Mouse (Mus musculus) urinary bladder, adult 18-20 months (tissue): Measurements from ENCODE around the gene Grm7.

Source experiments
- DNase-seq, 2 experiments: peaks; one replicate each; pipeline ENCODE4 v3.0.0; 2022; ENCODE audit warnings: low spot score in 2 of 2, mixed read lengths in 2 of 2

Gene Grm7

GRCm38 (mm10) chr6:110982013-110982412 is 336.6 kb downstream of the Grm7 start:
- DNase-seq: no peak

- no peak for DNase-seq
Measured at GRCm38 (mm10) chr6:111039099-111039498, 393.7 kb downstream of the Grm7 start.

- no peak for DNase-seq
Measured at GRCm38 (mm10) chr6:111045896-111046295, 400.5 kb downstream of the Grm7 start.

- no peak for DNase-seq
Measured at GRCm38 (mm10) chr6:111049247-111049646, 403.9 kb downstream of the Grm7 start.

GRCm38 (mm10) chr6:111054001-111054975 is 408.9 kb downstream of the Grm7 start:
- DNase-seq: no peak

- no peak for DNase-seq
Measured at GRCm38 (mm10) chr6:111057798-111058197, 412.4 kb downstream of the Grm7 start.

GRCm38 (mm10) chr6:111060004-111060403 is 414.6 kb downstream of the Grm7 start:
- DNase-seq: no peak

GRCm38 (mm10) chr6:111084569-111084968 is 439.2 kb downstream of the Grm7 start:
- DNase-seq: no peak

- no peak for DNase-seq
Measured at GRCm38 (mm10) chr6:111094818-111095217, 449.4 kb downstream of the Grm7 start.

- no peak for DNase-seq
Measured at GRCm38 (mm10) chr6:111105485-111105884, 460.1 kb downstream of the Grm7 start.

- DNase-seq: no peak
Measured at GRCm38 (mm10) chr6:111161037-111161436, 515.7 kb downstream of the Grm7 start.

- DNase-seq: no peak
Measured at GRCm38 (mm10) chr6:111195333-111195732, 550.0 kb downstream of the Grm7 start.

GRCm38 (mm10) chr6:111221083-111221729 is 575.8 kb downstream of the Grm7 start:
- DNase-seq: no peak

- DNase-seq: no peak
Measured at GRCm38 (mm10) chr6:111255215-111255614, 609.8 kb downstream of the Grm7 start.

GRCm38 (mm10) chr6:111256939-111257338 is 611.6 kb downstream of the Grm7 start:
- DNase-seq: no peak

- DNase-seq: no peak
Measured at GRCm38 (mm10) chr6:111258256-111258655, 612.9 kb downstream of the Grm7 start.

- DNase-seq: no peak
Measured at GRCm38 (mm10) chr6:111261181-111261580, 615.8 kb downstream of the Grm7 start.

GRCm38 (mm10) chr6:111276657-111277056 is 631.3 kb downstream of the Grm7 start:
- DNase-seq: no peak

- no peak for DNase-seq
Measured at GRCm38 (mm10) chr6:111278516-111278915, 633.1 kb downstream of the Grm7 start.

- DNase-seq: no peak
Measured at GRCm38 (mm10) chr6:111293505-111294001, 648.2 kb downstream of the Grm7 start.

GRCm38 (mm10) chr6:111303912-111304555 is 658.7 kb downstream of the Grm7 start:
- DNase-seq: no peak

- no peak for DNase-seq
Measured at GRCm38 (mm10) chr6:111361681-111362080, 716.3 kb downstream of the Grm7 start.
